Mouse (Mus musculus): ENCODE measurements around the gene Slc40a1.

DNA sequence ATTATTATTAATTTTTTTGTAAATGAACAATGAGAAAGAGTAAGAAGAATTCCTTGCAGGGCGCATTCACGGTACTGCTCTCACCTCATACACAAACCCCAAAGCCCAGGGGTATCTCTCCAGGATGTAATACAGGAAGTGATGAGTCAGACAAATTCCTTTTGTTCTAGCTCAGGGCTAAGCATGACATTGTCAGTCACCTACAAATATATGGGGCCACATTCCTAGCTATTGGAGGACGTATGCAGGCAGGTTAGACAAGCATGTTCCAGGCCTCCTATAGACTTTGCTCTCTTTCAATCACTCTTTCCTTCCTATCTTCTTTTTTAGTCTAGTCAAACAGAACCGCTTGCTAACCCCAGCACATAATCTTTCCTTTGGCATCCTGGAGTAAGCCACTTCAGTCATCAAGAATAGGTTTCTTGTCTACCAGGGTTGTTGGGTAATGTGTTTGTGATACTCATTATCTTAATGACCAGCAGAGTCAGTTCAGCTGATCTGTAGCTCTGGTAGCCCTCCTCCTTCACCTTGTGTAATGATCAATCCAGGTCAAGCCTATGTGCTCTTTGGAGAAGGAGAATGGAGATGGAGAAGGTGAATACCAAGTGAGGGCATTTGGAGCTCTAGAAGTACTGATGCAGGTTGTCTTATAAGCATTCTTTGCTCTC, 9.1 kb downstream of the Slc40a1 start:
- TF ChIP-seq CTCF (IDR thresholded peaks at IDR 0.05; ENCODE audit: low read depth) (no peak), EP300 (optimal IDR thresholded peaks at IDR 0.05) (no peak)
